Mouse (Mus musculus) liver, postnatal 0 days (tissue): ENCODE data around the gene Pigl.

Experiments
- CTCF ChIP-seq: sonication (generic); IDR thresholded peaks from 2 replicates; pipeline ENCODE4 v1.5.1; 2016; ENCODE audit warnings: antibody characterized with exemption, low read depth
- EP300 ChIP-seq: IDR thresholded peaks from 2 replicates; pipeline ENCODE4 v1.6.1; 2016; ENCODE audit warnings: antibody characterized with exemption, low read depth, mild to moderate bottlenecking

DNA sequence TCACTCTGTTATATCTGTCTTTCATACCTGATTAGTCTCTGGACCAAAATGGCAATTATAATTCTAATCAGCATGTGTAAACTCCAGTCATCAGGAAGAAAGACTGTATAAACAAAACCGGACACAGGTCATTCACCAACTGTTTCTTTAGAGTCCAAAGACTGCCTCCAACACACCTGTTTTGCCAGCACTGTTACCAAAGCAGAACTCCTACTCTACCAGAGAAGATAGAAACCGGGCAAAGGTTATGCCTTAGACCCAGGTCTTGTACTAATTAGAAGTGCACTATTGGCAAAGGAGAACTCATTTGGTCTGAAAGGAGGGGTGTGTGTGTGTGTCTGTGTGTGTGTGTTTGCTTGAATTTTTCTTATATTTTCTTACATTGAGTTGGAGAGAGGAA lies 42.3 kb downstream of the Pigl start:
- TF ChIP-seq CTCF (no peak), EP300 (no peak)
